Comparison of ENCODE assay signal across 8 mouse cellular contexts in genomic region chr11:96351831-96352230, GRCm38 (mm10). TPM values are rescaled to one million over a fixed set of nuclear protein-coding genes. Genes with fewer than 3 reads are reported as not detected.
DNase-seq lines count a peak whose midpoint lies in the region; ATAC-seq and TF ChIP-seq lines count a peak whose summit lies in the region.

No protein-coding gene starts in this region.

- no peaks in the 10 kb centered on the region for H3K9me3 ChIP-seq in midbrain, embryonic 11.5 days (ENCODE audit: control insufficient read depth, low read length)
- H3K9me3 ChIP-seq in midbrain, embryonic 13.5 days = no peaks in the 10 kb centered on the region
- H3K9me3 ChIP-seq in hindbrain, embryonic 16.5 days (ENCODE audit: control insufficient read depth, low read length) = no peaks in the 10 kb centered on the region
- no peaks in the 10 kb centered on the region for H3K9me3 ChIP-seq in liver, embryonic 11.5 days (ENCODE audit: control insufficient read depth, low read length)
- H3K9me3 ChIP-seq in stomach, postnatal 0 days (ENCODE audit: control insufficient read depth, low read length) = no peaks in the 10 kb centered on the region

- no peaks in the 10 kb centered on the region for H3K4me1 ChIP-seq in midbrain, embryonic 11.5 days (ENCODE audit: control insufficient read depth, insufficient read depth, low read length)
- H3K4me1 ChIP-seq in midbrain, embryonic 13.5 days (replicated peaks) = peaks cover 10% of the 10 kb centered on the region; the same call in 1 of the 2 replicates
- peaks cover 25% of the 10 kb centered on the region for H3K4me1 ChIP-seq in hindbrain, embryonic 16.5 days (ENCODE audit: control insufficient read depth, insufficient read depth, low read depth, low read length)
- H3K4me1 ChIP-seq in liver, embryonic 11.5 days (replicated peaks; ENCODE audit: control insufficient read depth, insufficient read depth, low read length) = no peaks in the 10 kb centered on the region
- no peaks in the 10 kb centered on the region for H3K4me1 ChIP-seq in stomach, postnatal 0 days (replicated peaks; ENCODE audit: control insufficient read depth, insufficient read depth)

- TF ChIP-seq EP300 in stomach, postnatal 0 days (optimal IDR thresholded peaks at IDR 0.05) = no peak

- DNase-seq in midbrain, embryonic 11.5 days (ENCODE audit: low spot score, missing footprints) = peak; percentile 92
- peak; percentile 56 for DNase-seq in liver, embryonic 11.5 days (ENCODE audit: low spot score)
- peak; percentile 40 for DNase-seq in stomach, postnatal 0 days (ENCODE audit: low spot score)
- no peak for DNase-seq in cerebellum, postnatal 14 days
- no peak for DNase-seq in spleen, postnatal 36 days (ENCODE audit: low spot score in 2 of 2)

- H3K36me3 ChIP-seq in midbrain, embryonic 11.5 days (ENCODE audit: control insufficient read depth, insufficient read depth, low read length) = no peaks in the 10 kb centered on the region
- no peaks in the 10 kb centered on the region for H3K36me3 ChIP-seq in midbrain, embryonic 13.5 days
- no peaks in the 10 kb centered on the region for H3K36me3 ChIP-seq in hindbrain, embryonic 16.5 days (ENCODE audit: control insufficient read depth, insufficient read depth, low read length)
- H3K36me3 ChIP-seq in liver, embryonic 11.5 days (ENCODE audit: control insufficient read depth, insufficient read depth, low read length) = no peaks in the 10 kb centered on the region
- H3K36me3 ChIP-seq in stomach, postnatal 0 days (ENCODE audit: control insufficient read depth, insufficient read depth, low read length) = no peaks in the 10 kb centered on the region

- H3K4me2 ChIP-seq in midbrain, embryonic 11.5 days = no peak overlapping the region
- H3K4me2 ChIP-seq in midbrain, embryonic 13.5 days (replicated peaks) = no peak overlapping the region
- H3K4me2 ChIP-seq in hindbrain, embryonic 16.5 days (ENCODE audit: low read length) = peak overlapping the region; percentile 61
- H3K4me2 ChIP-seq in liver, embryonic 11.5 days = peak overlapping the region; percentile 63
- H3K4me2 ChIP-seq in stomach, postnatal 0 days (replicated peaks; ENCODE audit: low read depth) = peak overlapping the region; percentile 72

- WGBS in midbrain, embryonic 11.5 days = under 1% methylated on average over 22 of the region's 22 CpGs
- WGBS in midbrain, embryonic 13.5 days = under 1% methylated on average over 22 of the region's 22 CpGs
- WGBS in hindbrain, embryonic 16.5 days = 2% methylated on average over 22 of the region's 22 CpGs
- 1% methylated on average over 22 of the region's 22 CpGs for WGBS in liver, embryonic 11.5 days
- 3% methylated on average over 21 of the region's 22 CpGs for WGBS in stomach, postnatal 0 days

- no peak overlapping the region for H3K9ac ChIP-seq in midbrain, embryonic 11.5 days (ENCODE audit: low read length)
- H3K9ac ChIP-seq in midbrain, embryonic 13.5 days (replicated peaks) = no peak overlapping the region
- H3K9ac ChIP-seq in hindbrain, embryonic 16.5 days (ENCODE audit: low read depth, low read length) = peak overlapping the region; percentile 81
- H3K9ac ChIP-seq in liver, embryonic 11.5 days (ENCODE audit: low read depth, low read length) = peak overlapping the region; percentile 74
- H3K9ac ChIP-seq in stomach, postnatal 0 days (ENCODE audit: low read length) = peak overlapping the region; percentile 84

- peaks cover 92% of the 10 kb centered on the region for H3K27me3 ChIP-seq in midbrain, embryonic 11.5 days (ENCODE audit: control insufficient read depth, insufficient read depth, low read length)
- peaks cover 93% of the 10 kb centered on the region for H3K27me3 ChIP-seq in midbrain, embryonic 13.5 days
- H3K27me3 ChIP-seq in hindbrain, embryonic 16.5 days (replicated peaks; ENCODE audit: control insufficient read depth, insufficient read depth, low read length) = peaks cover 15% of the 10 kb centered on the region
- H3K27me3 ChIP-seq in liver, embryonic 11.5 days (replicated peaks; ENCODE audit: control insufficient read depth, insufficient read depth, low read length) = peaks cover 91% of the 10 kb centered on the region
- H3K27me3 ChIP-seq in stomach, postnatal 0 days (ENCODE audit: control insufficient read depth, insufficient read depth, low read length) = no peaks in the 10 kb centered on the region

- H3K27ac ChIP-seq in midbrain, embryonic 11.5 days (ENCODE audit: low read depth, low read length) = no peak overlapping the region
- no peak overlapping the region for H3K27ac ChIP-seq in midbrain, embryonic 13.5 days
- H3K27ac ChIP-seq in hindbrain, embryonic 16.5 days (ENCODE audit: low read depth, low read length) = peak overlapping the region; percentile 97
- H3K27ac ChIP-seq in liver, embryonic 11.5 days (ENCODE audit: low read depth, low read length) = peak overlapping the region; percentile 96
- H3K27ac ChIP-seq in stomach, postnatal 0 days (replicated peaks) = peak overlapping the region; percentile 95

- no peak for TF ChIP-seq CTCF in stomach, postnatal 0 days (IDR thresholded peaks at IDR 0.05; ENCODE audit: low read depth)

- ATAC-seq in midbrain, embryonic 11.5 days (ENCODE audit: low FRiP score) = no peak
- ATAC-seq in midbrain, embryonic 13.5 days = no peak
- peak; percentile 65 for ATAC-seq in hindbrain, embryonic 16.5 days
- no peak for ATAC-seq in liver, embryonic 11.5 days (replicated peaks; ENCODE audit: low FRiP score)
- ATAC-seq in stomach, postnatal 0 days (ENCODE audit: low FRiP score, low TSS enrichment) = peak; percentile 71; the same call in 1 of the 2 replicates
- ATAC-seq in inflammation-experienced regulatory T-cells, adult 6 months = no peak

- H3K4me3 ChIP-seq in midbrain, embryonic 11.5 days (ENCODE audit: low read depth, low read length) = no peak overlapping the region
- H3K4me3 ChIP-seq in midbrain, embryonic 13.5 days (replicated peaks) = no peak overlapping the region
- H3K4me3 ChIP-seq in hindbrain, embryonic 16.5 days (ENCODE audit: low read length) = peak overlapping the region; percentile 57
- peak overlapping the region; percentile 62 for H3K4me3 ChIP-seq in liver, embryonic 11.5 days (ENCODE audit: low read depth, low read length)
- peak overlapping the region; percentile 63 for H3K4me3 ChIP-seq in stomach, postnatal 0 days (ENCODE audit: low read depth, low read length)

RNA-seq across cellular contexts. Expression of gene Hoxb2, which starts 1.5 kb away (rescaled TPM):
- polyA plus RNA-seq in midbrain, embryonic 11.5 days (2014; fragmentation: Nextera tagmentation; extraction: Ambion mirVana) = not detected in 2 replicates
- 0.19 and 0.28 TPM in 2 replicates for polyA plus RNA-seq in midbrain, embryonic 13.5 days (2015; fragmentation: Nextera tagmentation; extraction: Ambion mirVana)
- polyA plus RNA-seq in hindbrain, embryonic 16.5 days (2015; fragmentation: Nextera tagmentation; extraction: Ambion mirVana) = 20.0 and 20.8 TPM in 2 replicates
- polyA plus RNA-seq in liver, embryonic 11.5 days (2014; fragmentation: Nextera tagmentation; extraction: Ambion mirVana) = 11.2 and 11.3 TPM in 2 replicates
- 12.2 and 13.4 TPM in 2 replicates for polyA plus RNA-seq in stomach, postnatal 0 days (2015; fragmentation: Nextera tagmentation; extraction: Ambion mirVana)
- polyA plus RNA-seq in inflammation-experienced regulatory T-cells, adult 6 months (2017; shearing (Covaris generic)) = not detected

RNA-seq across cellular contexts. Expression of gene Hoxb1, which starts 13.7 kb away (rescaled TPM):
- polyA plus RNA-seq in midbrain, embryonic 11.5 days (2014; fragmentation: Nextera tagmentation; extraction: Ambion mirVana) = not detected in 2 replicates
- polyA plus RNA-seq in midbrain, embryonic 13.5 days (2015; fragmentation: Nextera tagmentation; extraction: Ambion mirVana) = not detected in 2 replicates
- polyA plus RNA-seq in hindbrain, embryonic 16.5 days (2015; fragmentation: Nextera tagmentation; extraction: Ambion mirVana) = 0.21 and 0.35 TPM in 2 replicates
- 0.73 and 0.85 TPM in 2 replicates for polyA plus RNA-seq in liver, embryonic 11.5 days (2014; fragmentation: Nextera tagmentation; extraction: Ambion mirVana)
- 0.06 TPM in 1 of 2 replicates, not detected in the other for polyA plus RNA-seq in stomach, postnatal 0 days (2015; fragmentation: Nextera tagmentation; extraction: Ambion mirVana)
- polyA plus RNA-seq in inflammation-experienced regulatory T-cells, adult 6 months (2017; shearing (Covaris generic)) = not detected

RNA-seq across cellular contexts. Expression of gene Hoxb3, which starts 28.7 kb away (rescaled TPM):
- not detected in 2 replicates for polyA plus RNA-seq in midbrain, embryonic 11.5 days (2014; fragmentation: Nextera tagmentation; extraction: Ambion mirVana)
- polyA plus RNA-seq in midbrain, embryonic 13.5 days (2015; fragmentation: Nextera tagmentation; extraction: Ambion mirVana) = 0.11 TPM in 1 of 2 replicates, not detected in the other
- 4.8 and 5.6 TPM in 2 replicates for polyA plus RNA-seq in hindbrain, embryonic 16.5 days (2015; fragmentation: Nextera tagmentation; extraction: Ambion mirVana)
- 0.97 and 1.3 TPM in 2 replicates for polyA plus RNA-seq in liver, embryonic 11.5 days (2014; fragmentation: Nextera tagmentation; extraction: Ambion mirVana)
- polyA plus RNA-seq in stomach, postnatal 0 days (2015; fragmentation: Nextera tagmentation; extraction: Ambion mirVana) = 0.94 and 0.97 TPM in 2 replicates
- polyA plus RNA-seq in inflammation-experienced regulatory T-cells, adult 6 months (2017; shearing (Covaris generic)) = under 1 TPM in 1 of 3 experiments, not detected in 2; 0.86 TPM

RNA-seq across cellular contexts. Expression of gene Hoxb4, which starts 33.8 kb away (rescaled TPM):
- not detected in 2 replicates for polyA plus RNA-seq in midbrain, embryonic 11.5 days (2014; fragmentation: Nextera tagmentation; extraction: Ambion mirVana)
- not detected in 2 replicates for polyA plus RNA-seq in midbrain, embryonic 13.5 days (2015; fragmentation: Nextera tagmentation; extraction: Ambion mirVana)
- 2.5 and 3.3 TPM in 2 replicates for polyA plus RNA-seq in hindbrain, embryonic 16.5 days (2015; fragmentation: Nextera tagmentation; extraction: Ambion mirVana)
- 0.71 and 1.1 TPM in 2 replicates for polyA plus RNA-seq in liver, embryonic 11.5 days (2014; fragmentation: Nextera tagmentation; extraction: Ambion mirVana)
- 1.2 and 1.6 TPM in 2 replicates for polyA plus RNA-seq in stomach, postnatal 0 days (2015; fragmentation: Nextera tagmentation; extraction: Ambion mirVana)
- polyA plus RNA-seq in inflammation-experienced regulatory T-cells, adult 6 months (2017; shearing (Covaris generic)) = 1 to 10 TPM in 2 of 3 experiments, under 1 TPM in 1; 0.92 to 1.5 (median 1.2) TPM

RNA-seq across cellular contexts. Expression of gene Hoxb5, which starts 48.7 kb away (rescaled TPM):
- not detected in 2 replicates for polyA plus RNA-seq in midbrain, embryonic 11.5 days (2014; fragmentation: Nextera tagmentation; extraction: Ambion mirVana)
- polyA plus RNA-seq in midbrain, embryonic 13.5 days (2015; fragmentation: Nextera tagmentation; extraction: Ambion mirVana) = 0.08 TPM in 1 of 2 replicates, not detected in the other
- 120 and 133 TPM in 2 replicates for polyA plus RNA-seq in hindbrain, embryonic 16.5 days (2015; fragmentation: Nextera tagmentation; extraction: Ambion mirVana)
- 3.7 and 4.5 TPM in 2 replicates for polyA plus RNA-seq in liver, embryonic 11.5 days (2014; fragmentation: Nextera tagmentation; extraction: Ambion mirVana)
- 7.5 and 8.2 TPM in 2 replicates for polyA plus RNA-seq in stomach, postnatal 0 days (2015; fragmentation: Nextera tagmentation; extraction: Ambion mirVana)
- polyA plus RNA-seq in inflammation-experienced regulatory T-cells, adult 6 months (2017; shearing (Covaris generic)) = not detected

Comparison
In these comparisons a context has a peak if more than half of its experiments do, and no peak if none do; other contexts are left out.
1. ATAC-seq: peak in hindbrain, embryonic 16.5 days (single experiment) and stomach, postnatal 0 days (single experiment); none in midbrain, embryonic 11.5 days (single experiment), midbrain, embryonic 13.5 days (single experiment), liver, embryonic 11.5 days (single experiment) and inflammation-experienced regulatory T-cells, adult 6 months (single experiment).
2. DNase-seq: peak in midbrain, embryonic 11.5 days (single experiment), liver, embryonic 11.5 days (single experiment) and stomach, postnatal 0 days (single experiment); none in cerebellum, postnatal 14 days (0 of 2) and spleen, postnatal 36 days (0 of 2).
3. H3K27ac ChIP-seq: peak in hindbrain, embryonic 16.5 days (single experiment), liver, embryonic 11.5 days (single experiment) and stomach, postnatal 0 days (single experiment); none in midbrain, embryonic 11.5 days (single experiment) and midbrain, embryonic 13.5 days (single experiment).
4. H3K4me2 ChIP-seq: peak in hindbrain, embryonic 16.5 days (single experiment), liver, embryonic 11.5 days (single experiment) and stomach, postnatal 0 days (single experiment); none in midbrain, embryonic 11.5 days (single experiment) and midbrain, embryonic 13.5 days (single experiment).
5. H3K4me3 ChIP-seq: peak in hindbrain, embryonic 16.5 days (single experiment), liver, embryonic 11.5 days (single experiment) and stomach, postnatal 0 days (single experiment); none in midbrain, embryonic 11.5 days (single experiment) and midbrain, embryonic 13.5 days (single experiment).
6. H3K9ac ChIP-seq: peak in hindbrain, embryonic 16.5 days (single experiment), liver, embryonic 11.5 days (single experiment) and stomach, postnatal 0 days (single experiment); none in midbrain, embryonic 11.5 days (single experiment) and midbrain, embryonic 13.5 days (single experiment).